Mouse (Mus musculus): ENCODE measurements around the gene Dock11. TPM values are rescaled to one million over a fixed set of nuclear protein-coding genes. Genes with fewer than 3 reads are reported as not detected.

Dock11 gene
- polyA plus RNA-seq, 1 experiment from 2014 or later = 17.0 TPM

Other genes with a start within 250 kb of the Dock11 start
- 2.6 and 2.9 TPM in 2 replicates for gene Il13ra1, start 223.3 kb downstream of the Dock11 start, polyA plus RNA-seq (2015; fragmentation: Nextera tagmentation; extraction: Ambion mirVana)

Data from forebrain, embryonic 13.5 days (tissue).